Comparison of ENCODE assay signal across 14 mouse cellular contexts in genomic region chr13:67867899-67868298, GRCm38 (mm10). TPM values are rescaled to one million over a fixed set of nuclear protein-coding genes. Genes with fewer than 3 reads are reported as not detected.
DNase-seq lines count a peak whose midpoint lies in the region; ATAC-seq and TF ChIP-seq lines count a peak whose summit lies in the region.
"Had no signal": no experiment of that assay in that cellular context is flagged by ENCODE, and none has a peak within 500 bp of the region (broad histone marks: within the 10 kb centered on the region; RNA-seq: fewer than 3 reads in every experiment).

No protein-coding gene starts in this region.

- ATAC-seq in kidney, postnatal 0 days (replicated peaks; ENCODE audit: low FRiP score, low read depth), result no peak
- no peak for ATAC-seq in kidney, embryonic 14.5 days (ENCODE audit: low FRiP score, low TSS enrichment)

- no peak overlapping the region for H3K4me2 ChIP-seq in kidney, postnatal 0 days (ENCODE audit: low read length)
- H3K4me2 ChIP-seq in kidney, embryonic 14.5 days (replicated peaks; ENCODE audit: low read depth, low read length), result no peak overlapping the region

- H3K27me3 ChIP-seq in kidney, postnatal 0 days (ENCODE audit: insufficient read depth, low read length), result no peaks in the 10 kb centered on the region
- H3K27me3 ChIP-seq in kidney, embryonic 14.5 days (ENCODE audit: control insufficient read depth, insufficient read depth, low read length), result no peaks in the 10 kb centered on the region

- H3K9ac ChIP-seq in kidney, postnatal 0 days (ENCODE audit: low read depth, low read length), result no peak overlapping the region
- no peak overlapping the region for H3K9ac ChIP-seq in kidney, embryonic 14.5 days (ENCODE audit: low read depth, low read length)

- no peak overlapping the region for H3K4me3 ChIP-seq in kidney, postnatal 0 days (replicated peaks; ENCODE audit: low read depth, low read length)
- H3K4me3 ChIP-seq in kidney, embryonic 14.5 days (ENCODE audit: low read length), result no peak overlapping the region

- no peaks in the 10 kb centered on the region for H3K9me3 ChIP-seq in kidney, postnatal 0 days (replicated peaks; ENCODE audit: low read length)
- 0 out of 2 replicates have a peak, but pooled peaks cover 4% of the 10 kb centered on the region for H3K9me3 ChIP-seq in kidney, embryonic 14.5 days (ENCODE audit: control insufficient read depth, low read length)

- H3K4me1 ChIP-seq in kidney, postnatal 0 days (replicated peaks; ENCODE audit: insufficient read depth, low read length), result no peaks in the 10 kb centered on the region
- no peaks in the 10 kb centered on the region for H3K4me1 ChIP-seq in kidney, embryonic 14.5 days (ENCODE audit: control insufficient read depth, insufficient read depth, low read length)

- peak; percentile 6 for DNase-seq in adrenal gland, adult 2 months
- DNase-seq in adrenal gland, postnatal 4 days (ENCODE audit: low spot score in 2 of 2), result no peak
- DNase-seq in kidney, postnatal 0 days (ENCODE audit: low spot score), result no peak
- DNase-seq in thymus, postnatal 4 days, result peak; percentile 41
- no peak for DNase-seq in thymus, postnatal 14 days
- DNase-seq in testis, postnatal 10 days (ENCODE audit: low spot score), result peak; percentile 50
- DNase-seq in gastrocnemius, adult 18-20 months (ENCODE audit: low spot score), result no peak
- DNase-seq: B cell, adult 2 months; gastrocnemius, postnatal 14 days had no signal

- peak; percentile 52 for TF ChIP-seq CTCF in kidney, postnatal 0 days (IDR thresholded peaks at IDR 0.05; ENCODE audit: low read depth)

- WGBS in kidney, postnatal 0 days, result 30% methylated on average over 3 of the region's 3 CpGs
- 27% methylated on average over 3 of the region's 3 CpGs for WGBS in kidney, embryonic 14.5 days

- H3K27ac ChIP-seq in kidney, postnatal 0 days, result no peak overlapping the region
- H3K27ac ChIP-seq in kidney, embryonic 14.5 days (ENCODE audit: low read depth, low read length), result no peak overlapping the region
- H3K27ac ChIP-seq: macrophage had no signal

- H3K36me3 ChIP-seq in kidney, postnatal 0 days (ENCODE audit: insufficient read depth, low read length), result no peaks in the 10 kb centered on the region
- H3K36me3 ChIP-seq in kidney, embryonic 14.5 days (ENCODE audit: control insufficient read depth, insufficient read depth, low read length), result no peaks in the 10 kb centered on the region

RNA-seq across cellular contexts. Expression of gene BC048507, which starts 4.8 kb away (rescaled TPM):
- not detected for total RNA-seq in adrenal gland, adult 2 months (2021)
- polyA plus RNA-seq in adrenal gland, adult 2 months (2012; rRNA removed), result not detected in 2 replicates
- total RNA-seq in adrenal gland, postnatal 4 days (2021), result not detected
- polyA plus RNA-seq in kidney, postnatal 0 days (2015; fragmentation: Nextera tagmentation; extraction: Ambion mirVana), result not detected in 2 replicates
- polyA plus RNA-seq in kidney, embryonic 14.5 days (2014; fragmentation: Nextera tagmentation; extraction: Ambion mirVana), result not detected in 2 replicates
- total RNA-seq in gastrocnemius, adult 18-20 months (2021), result not detected
- total RNA-seq: gastrocnemius, postnatal 14 days; hematopoietic stem cell, adult 5-6 weeks; left cerebral cortex, adult 18-20 months had no signal
- polyA plus RNA-seq: macrophage; neural tube, embryonic 11.5 days had no signal

RNA-seq across cellular contexts. Expression of gene Gm10037, which starts 37.0 kb away (rescaled TPM):
- 1 to 10 TPM; 1.8 to 3.2 TPM for total RNA-seq in adrenal gland, adult 2 months (2021)
- not detected in 2 replicates for polyA plus RNA-seq in adrenal gland, adult 2 months (2012; rRNA removed)
- 1 to 10 TPM; 2.3 to 3.4 TPM for total RNA-seq in adrenal gland, postnatal 4 days (2021)
- polyA plus RNA-seq in kidney, postnatal 0 days (2015; fragmentation: Nextera tagmentation; extraction: Ambion mirVana), result 2.2 and 2.5 TPM in 2 replicates
- 2.6 and 2.7 TPM in 2 replicates for polyA plus RNA-seq in kidney, embryonic 14.5 days (2014; fragmentation: Nextera tagmentation; extraction: Ambion mirVana)
- under 1 TPM; 0.62 to 0.93 TPM for total RNA-seq in gastrocnemius, adult 18-20 months (2021)
- total RNA-seq: hematopoietic stem cell, adult 5-6 weeks had no signal

RNA-seq across cellular contexts. Expression of gene Zfp273, which starts 54.4 kb away (rescaled TPM):
- total RNA-seq in adrenal gland, adult 2 months (2021), result 1 to 10 TPM; 4.1 to 5.8 TPM
- not detected in 2 replicates for polyA plus RNA-seq in adrenal gland, adult 2 months (2012; rRNA removed)
- 1 to 10 TPM; 8.0 to 8.9 TPM for total RNA-seq in adrenal gland, postnatal 4 days (2021)
- polyA plus RNA-seq in kidney, postnatal 0 days (2015; fragmentation: Nextera tagmentation; extraction: Ambion mirVana), result 6.9 and 7.1 TPM in 2 replicates
- 7.3 and 8.8 TPM in 2 replicates for polyA plus RNA-seq in kidney, embryonic 14.5 days (2014; fragmentation: Nextera tagmentation; extraction: Ambion mirVana)
- total RNA-seq in gastrocnemius, adult 18-20 months (2021), result 1 to 10 TPM; 1.2 to 1.8 TPM

Comparison
In these comparisons a context has a peak if more than half of its experiments do, and no peak if none do; other contexts are left out.
1. DNase-seq: peak in adrenal gland, adult 2 months (single experiment), thymus, postnatal 4 days (single experiment) and testis, postnatal 10 days (single experiment); none in adrenal gland, postnatal 4 days (0 of 2), kidney, postnatal 0 days (single experiment), thymus, postnatal 14 days (single experiment) and gastrocnemius, adult 18-20 months (single experiment).